Mouse (Mus musculus): ENCODE data around the gene Gm42957. TPM values are rescaled to one million over a fixed set of nuclear protein-coding genes. Genes with fewer than 3 reads are reported as not detected.

The Gm42957 gene
- polyA plus RNA-seq, 1 experiment = 0.23 TPM

GRCm38 (mm10) chr3:96635906-96636305, 632 bp downstream of the Gm42957 start:
- Histone ChIP-seq H3K27ac (ENCODE audit: control insufficient read depth, insufficient read depth, low read length) (no peak overlapping the region), H3K27me3 (ENCODE audit: control insufficient read depth, insufficient read depth, low read length) (no peaks in the 10 kb centered on the region), H3K4me1 (replicated peaks; ENCODE audit: control insufficient read depth, insufficient read depth, low read length) (peaks cover 9% of the 10 kb centered on the region), H3K36me3 (ENCODE audit: control insufficient read depth, insufficient read depth, low read length) (peaks cover 5% of the 10 kb centered on the region; the same call in 1 of the 2 replicates), H3K4me3 (ENCODE audit: control insufficient read depth, insufficient read depth, low read length) (peak overlapping the region; percentile 74)
- no peak for DNase-seq
- TF ChIP-seq CTCF (IDR thresholded peaks at IDR 0.05; ENCODE audit: borderline replicate concordance, control insufficient read depth, extremely low read depth, insufficient read depth, low read length, poor library complexity) (no peak), POLR2A (IDR thresholded peaks at IDR 0.05; ENCODE audit: control insufficient read depth, extremely low read depth, insufficient read depth, low read length, poor library complexity) (no peak)
- 6% methylated on average over 15 of the region's 15 CpGs for WGBS

GRCm38 (mm10) chr3:96636448-96636847, 1.2 kb downstream of the Gm42957 start:
- TF ChIP-seq POLR2A (IDR thresholded peaks at IDR 0.05; ENCODE audit: control insufficient read depth, extremely low read depth, insufficient read depth, low read length, poor library complexity) = no peak
- H3K4me3 ChIP-seq (ENCODE audit: control insufficient read depth, insufficient read depth, low read length) = no peak overlapping the region
- peaks cover 9% of the 10 kb centered on the region for H3K4me1 ChIP-seq (replicated peaks; ENCODE audit: control insufficient read depth, insufficient read depth, low read length)
- WGBS = 80% methylated on average over 11 of the region's 11 CpGs
- H3K27me3 ChIP-seq (ENCODE audit: control insufficient read depth, insufficient read depth, low read length) = no peaks in the 10 kb centered on the region
- DNase-seq = peak; percentile 6
- peaks cover 5% of the 10 kb centered on the region; the same call in 1 of the 2 replicates for H3K36me3 ChIP-seq (ENCODE audit: control insufficient read depth, insufficient read depth, low read length)
- no peak overlapping the region for H3K27ac ChIP-seq (ENCODE audit: control insufficient read depth, insufficient read depth, low read length)

GRCm38 (mm10) chr3:96639219-96639618, 3.9 kb downstream of the Gm42957 start:
- peaks cover 4% of the 10 kb centered on the region; the same call in 1 of the 2 replicates for H3K36me3 ChIP-seq (ENCODE audit: control insufficient read depth, insufficient read depth, low read length)
- WGBS = 89% methylated on average over 1 of the region's 1 CpGs
- peak; percentile 79 for DNase-seq

GRCm38 (mm10) chr3:96645018-96645649, 9.9 kb downstream of the Gm42957 start, which contains the start of gene Itga10:
Gene Itga10, plus strand, starts transcription at chr3:96645584.
- Histone ChIP-seq H3K36me3 (ENCODE audit: control insufficient read depth, insufficient read depth, low read length) (peaks cover 4% of the 10 kb centered on the region; the same call in 1 of the 2 replicates), H3K27ac (ENCODE audit: control insufficient read depth, insufficient read depth, low read length) (no peak within 1 kb of the TSS), H3K27me3 (ENCODE audit: control insufficient read depth, insufficient read depth, low read length) (no peaks in the 10 kb centered on the region), H3K4me3 (ENCODE audit: control insufficient read depth, insufficient read depth, low read length) (no peak within 1 kb of the TSS), H3K4me1 (replicated peaks; ENCODE audit: control insufficient read depth, insufficient read depth, low read length) (no peaks in the 10 kb centered on the region)
- no peak for TF ChIP-seq POLR2A (IDR thresholded peaks at IDR 0.05; ENCODE audit: control insufficient read depth, extremely low read depth, insufficient read depth, low read length, poor library complexity)
- TF ChIP-seq CTCF (IDR thresholded peaks at IDR 0.05; ENCODE audit: borderline replicate concordance, control insufficient read depth, extremely low read depth, insufficient read depth, low read length, poor library complexity) = peak; percentile 58; the same call in 1 of the 2 replicates
- 83% methylated on average over 7 of the region's 7 CpGs for WGBS
- DNase-seq = peak; percentile 17

More at GRCm38 (mm10) chr3:96639219-96639618, 3.9 kb downstream of the Gm42957 start:
- Histone ChIP-seq H3K27me3 (ENCODE audit: control insufficient read depth, insufficient read depth, low read length) (no peaks in the 10 kb centered on the region), H3K4me1 (replicated peaks; ENCODE audit: control insufficient read depth, insufficient read depth, low read length) (peaks cover 9% of the 10 kb centered on the region), H3K27ac (ENCODE audit: control insufficient read depth, insufficient read depth, low read length) (no peak overlapping the region), H3K4me3 (ENCODE audit: control insufficient read depth, insufficient read depth, low read length) (no peak overlapping the region)
- TF ChIP-seq CTCF (IDR thresholded peaks at IDR 0.05; ENCODE audit: borderline replicate concordance, control insufficient read depth, extremely low read depth, insufficient read depth, low read length, poor library complexity) = no peak
- no peak for TF ChIP-seq POLR2A (IDR thresholded peaks at IDR 0.05; ENCODE audit: control insufficient read depth, extremely low read depth, insufficient read depth, low read length, poor library complexity)

- 93% methylated on average over 3 of the region's 3 CpGs for WGBS
- no peak for TF ChIP-seq POLR2A (IDR thresholded peaks at IDR 0.05; ENCODE audit: control insufficient read depth, extremely low read depth, insufficient read depth, low read length, poor library complexity)
- TF ChIP-seq CTCF (IDR thresholded peaks at IDR 0.05; ENCODE audit: borderline replicate concordance, control insufficient read depth, extremely low read depth, insufficient read depth, low read length, poor library complexity) = no peak
- H3K36me3 ChIP-seq (ENCODE audit: control insufficient read depth, insufficient read depth, low read length) = peaks cover 4% of the 10 kb centered on the region; the same call in 1 of the 2 replicates
These were observed 12.1 kb downstream of the Gm42957 start for GRCm38 (mm10) chr3:96647365-96647764.

GRCm38 (mm10) chr3:96660901-96661300, 25.6 kb downstream of the Gm42957 start:
- Histone ChIP-seq H3K36me3 (ENCODE audit: control insufficient read depth, insufficient read depth, low read length) (no peaks in the 10 kb centered on the region), H3K27me3 (ENCODE audit: control insufficient read depth, insufficient read depth, low read length) (no peaks in the 10 kb centered on the region), H3K27ac (ENCODE audit: control insufficient read depth, insufficient read depth, low read length) (no peak overlapping the region), H3K4me3 (ENCODE audit: control insufficient read depth, insufficient read depth, low read length) (no peak overlapping the region), H3K4me1 (replicated peaks; ENCODE audit: control insufficient read depth, insufficient read depth, low read length) (peaks cover 6% of the 10 kb centered on the region)
- DNase-seq = no peak
- WGBS = 57% methylated on average over 2 of the region's 2 CpGs
- no peak for TF ChIP-seq CTCF (IDR thresholded peaks at IDR 0.05; ENCODE audit: borderline replicate concordance, control insufficient read depth, extremely low read depth, insufficient read depth, low read length, poor library complexity)
- no peak for TF ChIP-seq POLR2A (IDR thresholded peaks at IDR 0.05; ENCODE audit: control insufficient read depth, extremely low read depth, insufficient read depth, low read length, poor library complexity)

More at GRCm38 (mm10) chr3:96647365-96647764, 12.1 kb downstream of the Gm42957 start:
- Histone ChIP-seq H3K27ac (ENCODE audit: control insufficient read depth, insufficient read depth, low read length) (no peak overlapping the region), H3K4me3 (ENCODE audit: control insufficient read depth, insufficient read depth, low read length) (no peak overlapping the region), H3K27me3 (ENCODE audit: control insufficient read depth, insufficient read depth, low read length) (no peaks in the 10 kb centered on the region), H3K4me1 (replicated peaks; ENCODE audit: control insufficient read depth, insufficient read depth, low read length) (no peaks in the 10 kb centered on the region)
- DNase-seq = no peak
